Mouse (Mus musculus): ENCODE data around the gene Cpsf3.
A peak's percentile ranks its signal among the peaks of the same experiment; 100 is the strongest.

Cpsf3 gene

DNA sequence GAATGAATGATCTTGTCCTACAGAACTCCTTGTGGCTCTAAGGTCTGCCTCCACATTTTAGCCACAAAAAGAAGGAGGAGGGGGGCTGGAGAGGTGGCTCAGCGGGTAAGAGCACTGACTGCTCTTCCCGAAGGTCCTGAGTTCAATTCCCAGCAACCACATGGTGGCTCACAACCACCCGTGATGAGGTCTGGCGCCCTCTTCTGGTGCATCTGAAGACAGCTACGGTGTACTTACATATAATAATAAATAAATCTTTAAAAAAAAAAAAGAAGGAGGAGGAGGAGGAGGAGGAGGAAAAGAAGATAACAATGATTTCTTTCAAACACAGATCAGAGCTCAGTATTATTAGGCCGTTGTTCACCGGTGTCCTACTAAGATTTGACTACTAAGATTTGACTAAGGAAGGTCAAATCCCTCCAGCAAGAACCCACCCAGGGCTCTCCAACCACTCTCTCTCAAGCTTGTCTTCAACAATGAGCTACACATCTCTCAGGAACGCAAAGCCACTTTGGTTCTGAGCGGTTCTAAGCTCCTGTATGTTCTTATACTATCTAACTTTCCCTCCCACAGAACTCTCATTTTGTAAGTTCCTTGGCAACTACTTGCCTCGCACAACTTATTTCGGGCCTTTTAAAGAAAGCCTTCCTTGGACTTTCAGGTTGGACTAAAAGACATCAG is at the start of gene Cpsf3:
Gene Cpsf3, plus strand, starts transcription at position 631 of the 681 bp plus-strand sequence.
- DNase-seq (ENCODE audit: low spot score): no peak

DNA sequence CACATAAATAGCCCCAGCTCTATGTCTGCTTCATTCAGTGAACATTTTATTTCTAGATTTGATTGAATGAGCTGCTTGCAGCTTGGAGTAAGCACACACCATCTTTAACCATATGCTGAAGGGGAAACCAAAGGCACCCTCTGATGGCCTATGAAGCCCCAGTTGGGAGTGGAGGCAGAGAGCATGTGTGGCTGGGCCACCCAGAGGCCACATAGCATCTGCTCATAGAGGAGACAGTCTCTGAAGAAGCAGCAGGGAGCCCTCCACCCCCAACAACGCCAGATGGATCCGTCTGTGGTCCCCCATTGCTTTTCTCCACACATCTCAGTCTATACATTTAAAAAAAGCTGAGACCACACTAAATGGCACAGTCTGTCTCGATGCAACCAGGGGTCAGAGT is 43.2 kb upstream of the Cpsf3 start:
- no peak for DNase-seq (ENCODE audit: low spot score)

DNA sequence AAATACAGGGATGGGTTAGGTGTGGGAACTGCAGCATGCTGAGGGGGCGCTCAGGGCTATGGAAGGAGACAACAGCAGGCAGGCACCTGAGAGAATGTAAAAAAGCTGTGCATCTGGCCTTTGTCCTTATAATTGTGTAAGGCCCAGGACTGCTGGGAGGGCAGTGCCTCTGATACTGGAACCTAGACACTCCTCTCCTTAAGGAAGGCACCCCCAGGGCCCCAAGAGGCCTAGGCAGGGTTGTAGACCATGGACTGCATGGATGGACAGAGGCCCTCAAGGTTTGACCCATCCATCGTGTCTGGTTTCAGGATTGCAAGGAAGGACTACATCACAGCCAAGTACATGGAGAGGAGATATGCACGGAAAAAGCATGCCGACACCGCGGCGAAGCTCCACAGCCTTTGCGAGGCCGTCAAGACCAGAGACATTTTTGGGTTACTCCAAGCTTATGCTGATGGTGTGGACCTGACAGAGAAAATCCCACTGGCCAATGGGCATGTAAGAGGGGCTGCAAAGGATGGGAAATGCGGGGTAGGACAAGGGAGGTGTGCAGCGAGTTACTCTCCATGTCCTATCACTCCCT is 40.7 kb upstream of the Cpsf3 start:
- DNase-seq (ENCODE audit: low spot score): no peak

DNA sequence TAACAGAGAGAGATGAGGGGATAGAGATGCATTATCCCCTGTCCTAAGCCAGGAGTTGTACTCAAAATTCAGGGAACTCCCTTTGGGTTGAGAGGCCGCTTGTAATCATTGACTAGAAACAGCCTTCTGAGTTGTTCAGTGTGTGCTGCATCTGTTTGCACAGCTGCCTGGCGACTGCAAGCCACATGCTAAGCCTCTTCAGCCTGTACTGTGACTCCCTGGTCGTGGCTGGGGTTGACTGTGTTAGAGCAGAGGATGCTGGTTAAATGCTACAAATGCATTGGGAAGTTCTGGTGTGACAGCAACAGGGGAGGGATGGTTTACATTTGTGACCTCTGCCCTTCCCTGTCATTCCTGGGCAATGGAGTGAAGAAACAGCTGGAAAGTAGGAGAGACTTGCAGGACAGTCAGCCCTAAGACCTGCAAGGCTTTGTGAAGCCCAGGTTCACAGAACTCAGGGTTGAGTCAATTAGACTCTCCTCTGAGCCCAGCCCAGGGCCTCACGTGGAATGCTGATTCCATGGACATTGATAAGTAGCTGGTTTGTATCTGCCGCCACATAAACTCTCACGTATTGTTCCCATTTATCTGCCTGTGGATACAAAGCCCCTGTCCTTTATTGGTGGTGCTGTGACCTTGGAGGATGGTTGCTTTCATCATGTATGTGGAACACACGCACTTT is 37.3 kb upstream of the Cpsf3 start:
- no peak for DNase-seq (ENCODE audit: low spot score)

DNA sequence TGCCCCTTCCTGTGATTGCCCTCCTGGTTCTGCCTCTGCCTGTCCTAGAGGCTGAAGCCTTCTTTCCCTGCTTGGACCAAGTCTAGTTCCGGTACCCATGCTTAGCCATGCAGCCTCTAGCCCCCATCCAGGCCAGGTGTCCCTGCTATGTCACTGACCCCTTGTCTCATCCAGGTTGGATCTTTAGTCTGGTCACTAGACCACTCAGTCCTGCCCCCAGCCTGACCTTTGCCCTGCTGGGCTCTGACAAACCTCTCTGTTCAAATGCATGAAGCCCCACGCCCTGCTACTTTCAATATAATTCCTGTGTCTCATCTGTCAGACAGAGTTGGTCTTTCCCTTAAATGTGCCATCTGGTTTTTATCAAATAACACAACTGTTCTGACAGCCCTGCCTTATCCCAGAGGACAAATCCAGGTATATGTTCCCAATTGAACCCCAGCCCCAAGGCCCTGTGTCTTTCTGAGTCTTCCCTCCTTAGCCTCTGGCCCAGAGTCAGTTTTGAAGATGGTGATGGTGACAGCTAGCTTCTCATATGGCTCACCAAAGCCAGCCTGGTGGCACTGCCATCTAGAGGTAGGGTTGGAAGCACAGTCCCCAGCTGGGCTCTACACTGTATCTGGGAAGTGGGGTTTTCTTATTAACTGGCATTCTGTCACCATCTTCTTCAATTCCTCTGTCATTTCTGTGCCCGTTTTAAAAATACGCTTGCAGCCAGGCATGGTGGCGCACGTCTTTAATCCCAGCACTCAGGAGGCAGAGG is 24.5 kb upstream of the Cpsf3 start:
- DNase-seq (ENCODE audit: low spot score): no peak

DNA sequence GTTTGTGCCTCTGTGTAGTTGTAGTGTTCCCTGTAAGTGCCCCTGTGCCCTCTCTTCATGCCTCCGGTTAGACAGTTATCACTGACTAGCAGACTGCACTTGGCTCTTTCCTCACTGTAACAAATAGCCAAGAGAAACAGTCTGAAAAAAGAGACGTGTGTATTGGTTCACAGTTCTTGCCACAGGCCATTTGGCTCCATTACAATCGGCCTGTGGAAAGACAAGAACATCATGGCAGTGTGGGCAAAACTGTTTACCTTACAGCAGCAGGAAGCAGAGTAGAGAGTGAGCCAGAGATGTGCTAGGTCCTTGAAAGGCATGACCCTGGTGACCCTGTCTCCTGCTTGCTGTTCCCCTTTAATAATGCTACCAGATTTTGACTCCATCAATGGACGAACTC is 23.7 kb upstream of the Cpsf3 start:
- DNase-seq (ENCODE audit: low spot score): no peak

DNA sequence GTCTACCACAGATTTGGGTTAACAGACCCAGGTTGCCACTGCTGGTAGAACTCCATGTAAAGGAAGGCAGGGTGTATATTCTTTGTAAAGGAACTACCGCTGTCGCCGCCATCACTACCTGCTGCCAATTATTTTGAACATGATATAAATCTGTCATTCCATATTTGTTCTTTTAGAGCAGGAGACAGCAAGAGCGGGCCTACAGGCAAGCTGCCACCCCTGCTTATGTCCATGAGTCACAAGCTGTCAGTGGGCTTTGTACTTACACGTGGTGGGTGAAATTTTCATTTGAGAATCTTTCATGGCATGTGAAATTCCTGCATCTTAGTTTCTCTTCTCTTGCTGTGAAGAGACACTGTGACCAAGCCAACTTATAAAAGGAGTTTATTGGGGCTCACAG is 21.9 kb upstream of the Cpsf3 start:
- DNase-seq (ENCODE audit: low spot score): no peak

DNA sequence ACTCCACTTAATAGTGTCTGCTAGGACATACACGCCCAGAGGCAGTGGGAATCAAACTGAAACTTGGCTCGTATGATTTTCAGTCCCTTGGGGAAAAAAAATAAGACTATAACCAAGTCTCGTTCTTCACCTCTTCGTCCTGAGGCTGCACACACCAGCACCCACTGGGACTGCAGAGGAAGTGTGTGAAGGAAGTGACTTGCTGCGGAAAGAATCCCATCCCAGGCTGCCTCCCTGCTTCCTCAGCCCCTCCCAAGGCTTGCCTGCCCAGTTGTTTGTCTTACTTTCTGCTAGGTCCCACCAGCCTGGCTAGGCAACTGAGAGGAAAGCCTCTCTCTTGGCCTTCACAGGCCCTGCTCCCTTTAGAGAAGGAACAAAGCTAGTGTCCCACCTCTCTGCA is 20.9 kb upstream of the Cpsf3 start:
- DNase-seq (ENCODE audit: low spot score): no peak

DNA sequence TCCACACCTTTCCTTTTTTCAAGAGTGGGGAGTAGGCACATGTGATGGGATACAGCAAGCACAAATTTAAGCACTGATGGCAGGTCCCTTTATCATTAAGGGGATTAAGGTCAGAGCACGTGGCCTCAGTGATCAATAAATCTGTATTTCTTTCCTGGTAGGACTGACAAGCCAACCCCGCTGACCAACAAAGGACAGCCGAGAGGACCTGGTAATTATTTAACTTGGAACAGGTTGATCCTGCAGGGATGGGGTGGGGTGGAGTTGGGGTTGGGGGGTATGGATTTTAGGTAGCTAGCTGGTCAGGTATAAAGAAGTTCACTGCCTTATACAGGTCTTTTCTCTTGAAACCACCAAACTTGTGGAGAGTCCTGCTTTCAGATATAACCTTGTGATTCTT is 20.2 kb upstream of the Cpsf3 start:
- no peak for DNase-seq (ENCODE audit: low spot score)

DNA sequence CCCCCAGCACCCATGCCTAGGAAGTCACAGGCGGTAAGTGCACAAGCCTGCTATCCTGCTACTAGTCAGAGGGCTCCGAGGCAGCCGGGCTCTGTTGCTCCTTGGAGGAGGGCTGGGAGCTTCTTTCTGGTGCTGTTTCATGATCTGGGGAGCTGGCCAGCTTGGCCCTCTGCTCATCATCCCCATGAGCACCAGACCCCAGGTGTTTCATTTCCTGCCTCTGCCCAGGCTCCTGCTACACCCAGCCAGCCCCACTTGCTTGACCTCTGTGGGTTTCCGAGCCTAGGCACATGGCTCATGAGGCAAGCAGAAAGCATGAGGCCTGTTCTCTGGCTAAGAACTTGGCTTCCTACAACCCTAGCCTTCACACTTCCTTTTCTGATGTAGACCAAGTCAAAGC is 19.7 kb upstream of the Cpsf3 start:
- no peak for DNase-seq (ENCODE audit: low spot score)

DNA sequence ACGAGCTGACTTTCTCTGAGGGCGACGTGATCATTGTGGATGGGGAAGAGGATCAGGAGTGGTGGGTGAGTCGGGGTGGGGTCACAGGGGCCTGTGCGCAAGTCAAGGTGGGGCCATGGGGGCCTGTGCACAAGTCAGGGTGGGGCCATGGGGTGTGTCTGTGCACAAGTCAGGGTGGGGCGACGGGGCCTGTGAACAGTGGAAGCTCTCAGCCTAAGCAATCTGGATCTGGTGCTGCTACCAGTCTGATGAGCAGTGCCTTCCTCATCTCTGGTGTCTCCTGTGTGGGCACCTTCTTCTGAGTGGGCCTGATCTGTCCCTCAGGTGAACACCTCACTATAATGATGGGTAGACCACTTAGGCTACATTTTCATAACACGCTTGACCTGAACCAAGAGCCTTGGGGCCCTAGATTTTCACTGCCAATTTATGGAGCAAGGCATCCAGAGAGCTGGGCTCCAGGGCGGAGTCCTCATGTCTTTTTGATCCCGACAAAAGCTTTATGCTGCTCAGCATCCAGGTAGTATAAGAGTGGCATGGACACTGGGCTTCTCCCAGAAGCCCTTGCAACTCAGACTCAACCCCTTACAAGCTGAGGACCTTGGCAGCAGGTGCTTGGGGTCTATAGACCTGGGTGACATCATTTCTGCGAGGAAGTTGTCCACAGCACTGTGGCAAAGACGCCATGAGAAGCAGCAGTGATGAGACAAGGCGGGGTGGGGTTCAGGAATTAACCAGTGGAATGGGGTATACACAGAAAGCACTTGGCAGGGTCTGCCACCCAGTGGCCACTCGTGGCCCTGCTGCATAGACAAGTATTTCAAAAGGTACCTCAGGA is 19.0 kb upstream of the Cpsf3 start:
- peak; percentile 38 for DNase-seq (ENCODE audit: low spot score)

DNA sequence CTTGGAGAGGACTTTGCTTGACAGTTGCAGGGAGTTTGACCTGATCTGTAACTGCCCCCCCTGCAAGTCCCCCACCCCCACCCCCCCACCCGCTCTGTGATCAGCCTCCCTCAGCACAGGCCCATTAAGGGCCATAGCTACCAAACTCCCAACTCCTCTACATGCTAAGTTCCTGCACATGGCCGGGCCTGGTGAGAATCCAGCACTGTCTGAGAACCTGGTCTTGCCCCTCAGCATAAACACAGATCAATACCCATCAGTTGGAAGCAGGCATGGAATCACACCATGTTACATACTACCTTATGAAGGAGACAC is 18.4 kb upstream of the Cpsf3 start:
- no peak for DNase-seq (ENCODE audit: low spot score)

DNA sequence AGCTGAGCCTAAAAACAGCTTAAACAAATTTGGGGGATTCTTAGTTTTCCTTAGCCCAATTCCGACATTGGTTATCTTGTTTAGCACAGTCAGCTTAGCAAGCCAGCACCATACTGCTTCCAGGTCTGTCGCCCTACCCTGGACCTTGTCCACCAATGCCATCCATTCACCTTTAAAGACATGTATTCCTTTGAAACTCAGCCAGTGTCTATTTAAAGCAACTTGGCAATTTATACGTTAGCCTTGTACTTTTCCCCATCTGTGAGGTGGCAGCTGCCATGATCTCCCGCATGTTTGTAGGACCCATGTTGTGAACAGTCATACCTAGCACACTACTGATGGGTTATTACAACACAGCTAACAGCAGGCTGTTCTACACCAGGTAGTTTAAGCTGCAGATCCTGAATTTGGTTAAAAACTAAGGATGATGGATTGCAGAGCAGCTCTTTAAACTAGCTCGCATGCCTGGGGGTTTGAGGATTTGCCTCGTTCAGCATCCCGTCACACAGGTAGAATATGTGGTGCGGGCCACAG is 17.0 kb upstream of the Cpsf3 start:
- DNase-seq (ENCODE audit: low spot score): no peak

DNA sequence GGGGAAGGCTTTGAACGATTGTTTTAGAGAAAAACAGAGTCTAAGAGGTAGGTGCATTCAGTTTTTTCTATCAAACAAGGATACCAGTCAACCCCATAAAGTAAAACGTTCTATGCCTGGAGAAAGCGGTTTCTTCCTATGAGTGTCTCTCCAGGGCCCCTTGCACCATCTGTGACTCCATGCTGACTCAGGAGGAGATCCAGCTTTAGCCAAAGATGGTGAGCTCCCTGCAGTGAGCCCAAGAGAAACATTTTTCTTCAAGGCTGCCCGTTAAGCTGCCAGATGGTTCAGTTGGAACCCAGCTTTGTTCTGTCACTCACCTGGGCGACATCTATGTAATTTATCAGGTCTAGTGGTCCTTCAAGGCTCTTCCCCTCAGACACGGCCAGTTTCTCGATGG is 10.7 kb upstream of the Cpsf3 start:
- no peak for DNase-seq (ENCODE audit: low spot score)

DNA sequence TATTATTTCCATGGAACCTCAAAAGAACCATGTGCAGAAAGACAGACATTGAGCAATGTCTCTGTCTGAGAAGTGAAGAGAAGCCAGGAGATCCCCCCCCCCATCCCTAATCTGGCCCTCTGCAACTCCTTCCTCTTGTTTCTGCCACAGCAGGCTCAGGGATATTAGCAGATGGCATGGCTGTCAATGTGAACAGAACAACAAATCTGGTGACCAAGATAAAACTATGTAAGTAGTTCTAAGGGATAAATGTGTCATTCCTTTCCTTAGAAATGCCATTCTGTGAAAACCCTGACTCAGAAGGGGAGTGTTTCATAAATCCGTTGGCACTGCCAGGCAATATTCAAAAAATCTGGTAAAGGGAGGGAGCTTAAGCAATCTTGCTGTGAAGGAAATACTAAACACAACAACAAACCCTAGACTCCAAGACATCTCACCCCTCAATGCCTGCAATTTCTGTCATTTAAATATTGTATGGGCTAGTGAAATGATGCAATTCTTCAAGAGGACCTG is 7.8 kb upstream of the Cpsf3 start:
- DNase-seq (ENCODE audit: low spot score): no peak

DNA sequence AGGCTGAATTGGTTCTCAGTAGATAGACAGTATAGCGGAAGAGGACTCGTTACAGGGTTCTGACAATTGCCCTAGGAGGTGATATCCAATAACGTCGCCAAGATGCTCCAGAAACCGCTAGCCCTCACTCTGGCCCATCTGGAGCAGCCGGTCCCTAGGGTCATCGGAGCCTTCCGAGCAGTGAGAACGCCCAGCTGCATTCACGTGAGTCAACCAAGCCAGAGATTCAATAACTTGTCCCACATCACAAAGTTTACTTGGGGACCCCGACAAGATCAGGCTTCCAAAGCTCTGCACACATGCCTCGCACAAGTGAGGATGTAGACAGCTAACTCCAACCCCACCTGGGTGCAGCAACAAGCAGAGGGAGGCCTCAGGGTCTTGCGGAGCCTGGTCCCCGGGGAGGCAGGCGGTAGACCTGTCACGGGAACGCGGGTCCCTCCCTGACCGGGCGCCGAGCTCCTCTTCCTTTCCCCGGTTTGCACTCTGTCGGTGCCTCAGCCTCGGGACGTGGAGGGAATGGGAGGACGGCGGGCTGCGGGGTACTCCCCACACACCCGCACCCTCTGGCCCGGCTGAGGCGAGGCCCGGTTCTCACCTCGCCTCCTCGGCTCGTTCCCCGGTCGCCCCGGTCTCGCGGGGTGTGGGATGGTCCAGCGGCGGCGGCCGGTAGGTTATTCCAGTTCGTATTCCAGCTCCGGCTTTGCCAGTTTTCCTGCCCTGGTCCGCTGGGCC is 484 bp downstream of the Cpsf3 start:
- DNase-seq (ENCODE audit: low spot score): no peak

DNA sequence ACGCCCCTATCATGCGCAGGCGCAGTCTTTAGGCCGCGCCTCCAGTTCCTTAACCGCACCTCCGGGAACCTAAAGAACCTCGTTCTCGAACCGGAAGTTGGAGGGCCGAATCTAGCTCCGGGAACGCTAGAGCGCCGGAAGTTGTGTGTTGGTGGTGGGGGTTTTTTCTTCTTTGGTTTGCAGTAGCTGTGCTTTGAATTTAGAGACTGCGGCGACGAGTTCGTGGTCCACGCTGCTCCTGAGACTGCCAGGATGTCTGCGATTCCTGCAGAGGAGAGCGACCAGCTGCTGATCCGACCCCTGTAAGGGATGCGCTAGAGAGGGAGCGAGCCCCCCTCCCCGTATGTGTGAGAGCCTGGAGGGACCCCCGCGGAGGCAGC is 1.0 kb downstream of the Cpsf3 start, which contains the start of gene Itgb1bp1:
Gene Itgb1bp1, minus strand, starts transcription at position 42 of the 380 bp plus-strand sequence.
- DNase-seq (ENCODE audit: low spot score): peak; percentile 99

DNA sequence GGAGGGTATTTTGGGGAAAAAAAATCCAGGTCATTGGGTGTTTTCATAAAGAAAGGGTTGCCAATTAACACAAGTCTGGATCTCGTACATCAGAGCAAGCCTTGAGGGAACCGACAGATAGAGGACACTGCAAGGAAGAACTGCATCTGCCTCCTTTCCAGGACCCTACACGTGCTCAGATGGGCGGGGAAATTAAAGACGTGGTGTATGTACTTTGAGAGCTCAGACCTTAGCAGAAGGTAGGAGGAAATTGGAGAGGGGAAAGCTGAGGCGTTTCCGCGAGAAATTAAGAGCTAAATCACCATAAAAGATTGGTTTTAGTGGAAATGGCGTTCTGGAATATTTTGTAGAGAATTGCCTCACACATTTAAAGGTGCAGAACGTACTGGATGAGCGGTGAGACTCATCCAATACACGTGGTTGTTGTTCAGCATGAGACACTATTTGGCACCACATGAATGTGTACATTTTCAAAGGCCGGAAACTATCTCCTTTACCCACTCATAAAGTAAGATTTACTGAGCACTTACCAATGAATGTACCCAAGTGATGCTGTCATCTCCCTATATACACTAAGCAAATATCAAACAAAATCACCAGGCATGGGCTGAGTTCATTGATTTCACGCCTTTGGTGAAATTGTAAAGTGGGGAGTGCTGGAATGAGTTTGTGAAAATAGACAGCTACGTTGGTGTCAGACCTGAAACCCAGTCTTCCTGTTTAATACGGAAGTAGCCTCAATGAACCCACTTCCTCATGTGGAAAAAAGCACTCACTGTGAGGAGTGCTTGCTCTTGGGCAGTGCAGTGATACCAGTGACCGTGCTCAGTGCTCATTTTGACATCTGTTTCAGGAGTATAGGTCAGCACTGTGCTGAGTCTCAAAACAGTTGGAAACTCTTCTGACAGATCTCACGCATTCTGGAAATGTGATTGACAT is 1.8 kb downstream of the Cpsf3 start:
- DNase-seq (ENCODE audit: low spot score): no peak

DNA sequence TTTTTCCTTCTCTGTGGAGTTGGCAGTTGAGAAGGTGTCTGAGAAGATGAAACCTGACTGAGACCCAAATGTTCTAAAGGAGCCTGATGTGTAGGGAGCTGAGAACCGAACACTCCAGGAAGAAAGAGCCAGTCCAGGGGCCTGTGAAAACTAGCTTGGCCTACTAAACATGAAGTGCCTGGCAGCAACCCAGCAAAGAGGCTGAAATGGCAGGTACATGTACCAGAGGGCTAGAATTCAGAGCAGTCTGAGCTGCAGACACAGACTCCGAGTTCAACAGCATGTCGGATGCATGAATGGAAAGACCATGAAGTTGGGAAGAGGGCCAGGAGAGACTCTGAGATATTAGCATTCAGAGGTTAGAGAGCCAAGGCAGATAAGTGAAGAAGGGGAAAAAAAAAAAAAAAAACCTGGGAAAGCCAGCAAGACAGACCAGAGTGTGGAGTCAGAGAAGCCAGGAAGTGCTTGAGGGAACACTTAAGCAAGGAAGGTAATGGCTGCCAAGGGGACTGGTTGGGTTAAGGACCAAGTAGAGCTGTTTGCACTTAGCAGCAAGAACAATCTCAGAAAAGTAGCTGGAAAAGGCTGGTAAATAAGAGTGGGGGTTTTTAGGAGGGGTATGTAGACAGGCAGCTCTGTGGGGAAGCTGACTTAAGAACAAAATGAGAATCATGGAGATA is 3.7 kb downstream of the Cpsf3 start:
- DNase-seq (ENCODE audit: low spot score): no peak
